Mouse (Mus musculus): ENCODE data around the gene Rbl1. TPM values are rescaled to one million over a fixed set of nuclear protein-coding genes. Genes with fewer than 3 reads are reported as not detected.
"Not testable (repeated sequence)": the region's sequence is repeated elsewhere in the genome, so short reads cannot be mapped to it uniquely, and the experiment has no call there.

Rbl1 gene
- 1.3 and 2.1 TPM in 2 replicates for polyA plus RNA-seq (2012; ENCODE audit: insufficient read depth, low replicate concordance)

DNA sequence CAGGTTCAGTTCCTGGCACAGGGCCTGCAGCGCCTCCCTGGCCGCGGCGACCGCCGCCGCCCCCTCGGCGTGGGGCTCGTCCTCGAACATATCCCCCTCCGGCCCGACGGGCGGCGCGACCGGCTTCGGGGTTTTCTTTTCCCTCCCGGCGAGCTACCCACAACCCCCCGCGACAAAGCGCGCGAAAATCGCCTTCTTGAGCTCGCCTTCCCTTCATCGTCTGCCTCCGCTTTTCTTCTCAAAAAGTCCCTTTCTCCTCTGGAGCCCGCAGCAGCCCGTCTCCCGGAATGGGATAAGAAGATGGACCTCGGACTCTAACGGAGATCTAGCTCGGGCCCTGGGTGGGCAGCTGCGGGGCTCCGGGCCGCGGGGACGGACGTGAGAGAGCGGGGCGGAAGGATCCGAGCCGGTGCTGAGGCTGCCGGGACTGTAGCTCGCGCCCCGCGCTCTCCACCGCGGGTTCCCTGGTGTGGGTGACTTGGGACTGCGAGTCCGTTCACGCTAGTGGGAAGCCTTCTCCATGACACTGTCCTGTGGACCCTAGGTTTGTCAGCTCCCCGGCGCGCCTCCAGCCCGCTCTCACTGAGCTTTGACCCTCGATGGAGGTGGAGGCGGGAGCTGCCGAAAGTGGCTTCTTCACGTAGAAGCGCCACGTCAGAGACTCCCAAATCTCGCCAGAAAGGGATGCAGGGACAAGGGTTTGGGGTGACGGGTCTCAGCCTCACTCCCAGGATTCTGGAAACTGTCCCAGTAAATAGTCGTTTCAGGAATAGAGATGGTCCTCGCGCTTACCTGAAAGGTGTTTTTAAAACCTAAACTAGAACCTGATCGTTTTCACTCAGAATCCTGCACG lies at the start of gene Rbl1:
Gene Rbl1 (minus strand): TSS at position 169 of the 853 bp plus-strand sequence.
- Histone ChIP-seq H3K4me1 (peaks cover 34% of the 10 kb centered on the region), H3K9me3 (peaks cover 7% of the 10 kb centered on the region; the same call in 1 of the 2 replicates), H3K27me3 (replicated peaks) (no peaks in the 10 kb centered on the region), H3K36me3 (replicated peaks; ENCODE audit: low read length) (peaks cover 2% of the 10 kb centered on the region), H3K4me3 (replicated peaks) (peak within 1 kb of the TSS; percentile 97)
- TF ChIP-seq GATA1 (IDR thresholded peaks at IDR 0.05; ENCODE audit: borderline replicate concordance, low read length): no peak
- TF ChIP-seq FLI1 (IDR thresholded peaks at IDR 0.05; ENCODE audit: low read length): no peak; the same call in 1 of the 2 replicates

DNA sequence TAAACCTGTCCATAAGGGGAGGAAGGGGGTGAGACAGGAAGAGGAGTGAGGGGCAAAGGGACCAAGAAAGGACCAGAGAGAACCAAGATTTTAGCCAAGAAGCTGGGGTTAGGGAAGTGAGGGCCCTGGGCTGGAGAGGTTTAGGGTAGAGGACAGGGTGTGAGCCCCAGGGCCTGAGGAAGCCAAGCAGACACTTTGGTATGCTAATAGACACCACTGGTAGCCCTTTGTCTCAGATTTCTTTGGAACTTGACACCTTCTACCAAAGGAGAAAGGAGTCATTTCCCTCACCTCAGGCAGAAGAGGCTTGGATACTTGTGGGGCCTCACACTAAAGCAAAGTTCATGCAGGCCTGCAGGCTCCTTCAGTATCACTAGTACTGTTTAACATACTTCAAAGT lies 43.8 kb upstream of the Rbl1 start:
- no peaks in the 10 kb centered on the region for H3K36me3 ChIP-seq (replicated peaks; ENCODE audit: low read length)
- H3K9me3 ChIP-seq: peaks cover 18% of the 10 kb centered on the region
- H3K27me3 ChIP-seq (replicated peaks): peaks cover 20% of the 10 kb centered on the region
- no peak overlapping the region for H3K4me3 ChIP-seq (replicated peaks)
- H3K4me1 ChIP-seq: peaks cover 7% of the 10 kb centered on the region
- TF ChIP-seq GATA1 (IDR thresholded peaks at IDR 0.05; ENCODE audit: borderline replicate concordance, low read length) (no peak), FLI1 (IDR thresholded peaks at IDR 0.05; ENCODE audit: low read length) (no peak)

- Histone ChIP-seq H3K4me3 (replicated peaks) (no peak overlapping the region), H3K4me1 (peaks cover 7% of the 10 kb centered on the region), H3K9me3 (peaks cover 17% of the 10 kb centered on the region), H3K36me3 (replicated peaks; ENCODE audit: low read length) (no peaks in the 10 kb centered on the region), H3K27me3 (replicated peaks) (peaks cover 17% of the 10 kb centered on the region)
- TF ChIP-seq FLI1 (IDR thresholded peaks at IDR 0.05; ENCODE audit: low read length) (no peak), GATA1 (IDR thresholded peaks at IDR 0.05; ENCODE audit: borderline replicate concordance, low read length) (no peak)
These were observed 41.3 kb upstream of the Rbl1 start for GRCm38 (mm10) chr2:157245603-157246002.

GRCm38 (mm10) chr2:157245001-157245400 lies 40.7 kb upstream of the Rbl1 start:
- Histone ChIP-seq H3K4me1 (peaks cover 7% of the 10 kb centered on the region), H3K36me3 (replicated peaks; ENCODE audit: low read length) (no peaks in the 10 kb centered on the region), H3K9me3 (peaks cover 19% of the 10 kb centered on the region), H3K4me3 (replicated peaks) (peak overlapping the region; percentile 18), H3K27me3 (replicated peaks) (peaks cover 14% of the 10 kb centered on the region)
- TF ChIP-seq FLI1 (IDR thresholded peaks at IDR 0.05; ENCODE audit: low read length) (no peak), GATA1 (IDR thresholded peaks at IDR 0.05; ENCODE audit: borderline replicate concordance, low read length) (no peak)

GRCm38 (mm10) chr2:157235946-157236345 lies 31.6 kb upstream of the Rbl1 start:
- H3K9me3 ChIP-seq: peaks cover 5% of the 10 kb centered on the region; the same call in 1 of the 2 replicates
- peaks cover 41% of the 10 kb centered on the region for H3K27me3 ChIP-seq (replicated peaks)
- no peak for TF ChIP-seq GATA1 (IDR thresholded peaks at IDR 0.05; ENCODE audit: borderline replicate concordance, low read length)
- no peak for TF ChIP-seq FLI1 (IDR thresholded peaks at IDR 0.05; ENCODE audit: low read length)
- no peaks in the 10 kb centered on the region for H3K4me1 ChIP-seq
- no peak overlapping the region for H3K4me3 ChIP-seq (replicated peaks)
- H3K36me3 ChIP-seq (replicated peaks; ENCODE audit: low read length): no peaks in the 10 kb centered on the region

DNA sequence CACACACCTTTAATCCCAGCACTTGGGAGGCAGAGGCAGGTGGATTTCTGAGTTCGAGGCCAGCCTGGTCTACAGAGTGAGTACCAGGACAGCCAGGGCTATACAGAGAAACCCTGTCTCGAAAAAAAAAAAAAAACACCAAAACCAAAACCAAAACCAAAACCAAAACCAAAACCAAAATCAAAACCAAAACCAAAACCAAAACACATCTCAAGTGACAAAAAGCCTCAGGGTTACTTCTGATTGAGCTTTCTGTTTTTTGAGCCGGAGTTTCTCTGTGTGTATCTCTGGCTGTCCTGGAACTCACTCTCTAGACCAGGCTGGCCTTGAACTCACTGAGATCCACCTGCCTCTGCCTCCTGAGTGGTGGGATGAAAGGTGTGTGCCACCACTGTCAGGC lies 17.6 kb upstream of the Rbl1 start:
- not testable (repeated sequence) for H3K36me3 ChIP-seq (replicated peaks; ENCODE audit: low read length); H3K4me3 ChIP-seq (replicated peaks); H3K9me3 ChIP-seq; H3K4me1 ChIP-seq
- peaks cover 34% of the 10 kb centered on the region for H3K27me3 ChIP-seq (replicated peaks)

DNA sequence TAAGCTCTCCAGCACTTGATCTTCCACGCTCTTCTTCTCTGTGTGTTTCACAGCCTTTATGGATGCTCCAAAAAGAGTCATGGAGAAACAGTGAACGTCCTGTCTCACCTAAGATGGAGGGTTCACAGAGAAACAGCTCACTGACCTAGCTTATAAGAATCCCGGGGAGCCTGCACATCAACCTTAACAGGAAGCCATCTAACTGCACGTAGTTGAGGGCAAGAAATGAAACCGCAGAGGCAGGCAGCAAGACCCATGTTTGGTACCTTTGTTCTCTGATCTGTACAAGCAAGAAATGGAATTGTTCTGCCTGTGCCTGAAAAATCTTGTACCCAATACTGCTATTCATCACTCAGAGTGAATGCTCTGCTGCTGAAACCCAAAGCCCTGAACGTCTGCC lies 15.8 kb upstream of the Rbl1 start:
- Histone ChIP-seq H3K4me3 (replicated peaks) (no peak overlapping the region), H3K27me3 (replicated peaks) (peaks cover 32% of the 10 kb centered on the region), H3K9me3 (no peaks in the 10 kb centered on the region), H3K4me1 (peaks cover 8% of the 10 kb centered on the region; the same call in 1 of the 2 replicates), H3K36me3 (replicated peaks; ENCODE audit: low read length) (no peaks in the 10 kb centered on the region)
- TF ChIP-seq FLI1 (IDR thresholded peaks at IDR 0.05; ENCODE audit: low read length) (no peak), GATA1 (IDR thresholded peaks at IDR 0.05; ENCODE audit: borderline replicate concordance, low read length) (no peak)

DNA sequence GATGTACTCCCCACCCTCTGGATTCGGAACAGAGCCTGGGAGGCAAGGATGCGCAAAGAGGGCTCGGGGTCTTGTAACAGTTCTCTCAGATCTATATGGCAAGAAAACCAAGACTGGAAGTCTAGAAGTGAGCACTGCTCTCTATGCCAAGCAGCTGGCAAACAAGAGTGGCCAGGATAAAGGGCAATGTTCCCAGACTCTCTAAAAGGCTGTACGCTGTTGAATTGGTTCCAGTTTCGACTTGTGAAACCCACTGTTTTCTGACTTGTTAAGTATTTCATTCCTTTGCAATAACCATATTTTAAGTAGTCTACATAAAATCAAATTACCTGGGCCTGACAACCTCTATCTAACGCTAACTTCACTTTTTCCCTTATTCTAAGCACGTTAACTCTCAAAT lies 7.4 kb upstream of the Rbl1 start:
- Histone ChIP-seq H3K36me3 (replicated peaks; ENCODE audit: low read length) (no peaks in the 10 kb centered on the region), H3K4me3 (replicated peaks) (no peak overlapping the region), H3K27me3 (replicated peaks) (peaks cover 11% of the 10 kb centered on the region), H3K4me1 (peaks cover 8% of the 10 kb centered on the region; the same call in 1 of the 2 replicates), H3K9me3 (peaks cover 7% of the 10 kb centered on the region; the same call in 1 of the 2 replicates)
- TF ChIP-seq GATA1 (IDR thresholded peaks at IDR 0.05; ENCODE audit: borderline replicate concordance, low read length): no peak
- no peak for TF ChIP-seq FLI1 (IDR thresholded peaks at IDR 0.05; ENCODE audit: low read length)

GRCm38 (mm10) chr2:157203459-157204365 lies 622 bp downstream of the Rbl1 start:
- Histone ChIP-seq H3K4me1 (peaks cover 34% of the 10 kb centered on the region), H3K9me3 (peaks cover 7% of the 10 kb centered on the region; the same call in 1 of the 2 replicates), H3K27me3 (replicated peaks) (no peaks in the 10 kb centered on the region), H3K36me3 (replicated peaks; ENCODE audit: low read length) (peaks cover 9% of the 10 kb centered on the region), H3K4me3 (replicated peaks) (peak overlapping the region; percentile 97)
- TF ChIP-seq FLI1 (IDR thresholded peaks at IDR 0.05; ENCODE audit: low read length) (no peak), GATA1 (IDR thresholded peaks at IDR 0.05; ENCODE audit: borderline replicate concordance, low read length) (no peak)

Data from megakaryocyte, embryonic 14.5 days (primary cell).